Mouse (Mus musculus): ENCODE results near the gene Cbx2.
A peak's percentile ranks its signal among the peaks of the same experiment; 100 is the strongest.

Gene Cbx2

GRCm38 (mm10) chr11:119017506-119017905, 5.3 kb upstream of the Cbx2 start:
- DNase-seq (ENCODE audit: low spot score), result no peak

DNA sequence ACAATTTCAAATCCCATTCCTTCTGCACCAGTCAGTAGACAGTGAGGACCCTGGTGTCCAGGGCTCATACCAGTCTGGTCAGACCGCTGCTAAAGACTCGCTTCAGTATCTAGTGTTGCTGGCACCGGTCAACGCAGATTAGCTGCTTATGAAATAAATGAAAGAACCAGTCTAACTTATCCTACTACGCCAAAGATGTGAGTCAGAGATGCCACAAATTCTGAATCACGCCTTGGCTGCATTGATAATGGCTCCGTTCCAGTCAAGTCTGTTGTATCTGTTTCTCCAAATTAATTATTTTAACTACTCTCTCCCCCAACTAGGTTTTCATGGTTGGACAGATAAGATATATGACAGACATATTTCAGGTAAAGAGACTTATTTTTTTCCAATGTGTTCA, 1.6 kb upstream of the Cbx2 start:
- peak; percentile 22 for DNase-seq (ENCODE audit: low spot score)

DNA sequence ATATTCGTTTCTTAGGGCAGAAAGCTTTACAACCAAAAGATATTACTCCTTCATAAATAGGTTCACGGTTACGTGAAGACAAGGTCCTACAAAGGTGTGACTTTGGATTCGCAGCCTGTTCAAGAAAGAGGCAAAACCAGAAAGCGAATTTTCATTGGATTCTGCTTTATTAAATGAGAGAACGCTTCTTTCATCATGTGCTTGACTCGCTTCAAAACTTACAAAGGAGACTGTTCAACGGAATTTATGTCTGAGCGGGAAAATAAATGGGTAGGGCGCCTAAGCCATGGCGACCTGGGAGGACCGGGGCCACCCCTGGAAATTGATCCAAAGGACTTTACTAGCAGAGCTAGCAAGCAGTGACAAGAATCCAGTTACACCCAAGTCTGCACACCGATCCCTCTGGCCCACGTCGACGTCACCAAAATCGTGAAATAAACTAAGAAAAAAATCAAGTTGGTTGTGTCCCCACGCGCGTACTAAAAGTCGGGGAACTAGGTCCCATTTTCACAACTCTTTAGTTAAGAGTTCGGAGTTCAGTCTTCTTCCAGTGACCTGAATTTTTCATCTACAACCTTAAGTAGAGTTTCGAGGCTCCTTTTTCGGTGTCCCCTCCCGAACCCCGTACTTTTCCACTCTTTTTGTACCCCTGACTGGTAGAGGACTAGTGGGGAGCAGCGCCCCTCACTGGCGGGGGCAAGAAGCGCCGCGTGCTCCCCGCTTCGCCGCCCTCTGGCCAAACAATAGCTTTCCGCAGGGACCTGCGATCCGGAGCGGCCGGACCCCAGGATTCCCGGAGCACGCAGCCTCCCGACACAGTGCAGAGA, 481 bp upstream of the Cbx2 start:
- DNase-seq (ENCODE audit: low spot score), result no peak

DNA sequence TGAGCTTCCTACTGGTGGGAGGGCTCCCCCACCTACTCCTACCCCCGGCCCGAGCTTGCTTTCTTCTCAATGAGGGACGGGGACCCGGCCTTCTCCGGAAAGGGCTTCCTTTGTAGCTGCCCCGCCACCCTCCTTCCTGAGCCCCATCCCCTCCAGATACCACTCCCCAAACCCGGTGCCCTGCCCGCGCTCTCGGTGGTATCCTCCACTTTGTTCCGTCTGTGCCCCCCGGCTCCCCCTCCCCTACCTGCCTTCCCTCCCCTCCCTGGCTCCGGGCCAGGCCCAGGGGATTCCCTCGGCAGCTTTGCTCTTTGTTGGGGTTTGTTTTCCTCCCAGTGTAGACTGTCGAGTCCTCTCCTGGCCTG, 836 bp downstream of the Cbx2 start:
- DNase-seq (ENCODE audit: low spot score), result no peak

GRCm38 (mm10) chr11:119024260-119024659, 1.5 kb downstream of the Cbx2 start:
- no peak for DNase-seq (ENCODE audit: low spot score)

DNA sequence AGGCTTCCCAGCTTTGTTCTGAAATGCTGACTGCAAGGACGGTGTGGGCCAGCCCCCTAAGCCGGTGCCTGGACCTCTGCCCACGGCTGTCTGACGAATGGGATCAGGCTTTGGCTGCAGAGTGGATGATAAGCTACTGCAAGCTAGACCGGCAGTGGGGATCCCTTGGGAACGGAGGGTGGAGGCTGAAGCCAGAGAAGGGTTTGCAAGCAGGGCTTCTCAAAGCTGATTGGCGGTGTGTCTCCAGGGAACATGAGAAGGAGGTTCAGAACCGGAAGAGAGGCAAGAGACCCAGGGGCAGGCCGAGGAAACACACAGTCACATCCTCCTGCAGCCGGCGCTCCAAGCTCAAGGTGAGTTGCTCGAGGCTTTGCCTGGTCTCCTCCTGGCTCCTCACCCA, 3.4 kb downstream of the Cbx2 start:
- no peak for DNase-seq (ENCODE audit: low spot score)

- DNase-seq (ENCODE audit: low spot score), result peak; percentile 87
These were observed 11.3 kb downstream of the Cbx2 start for GRCm38 (mm10) chr11:119033874-119034558.

- no peak for DNase-seq (ENCODE audit: low spot score)
These were observed 11.9 kb downstream of the Cbx2 start for GRCm38 (mm10) chr11:119034635-119035034.

DNA sequence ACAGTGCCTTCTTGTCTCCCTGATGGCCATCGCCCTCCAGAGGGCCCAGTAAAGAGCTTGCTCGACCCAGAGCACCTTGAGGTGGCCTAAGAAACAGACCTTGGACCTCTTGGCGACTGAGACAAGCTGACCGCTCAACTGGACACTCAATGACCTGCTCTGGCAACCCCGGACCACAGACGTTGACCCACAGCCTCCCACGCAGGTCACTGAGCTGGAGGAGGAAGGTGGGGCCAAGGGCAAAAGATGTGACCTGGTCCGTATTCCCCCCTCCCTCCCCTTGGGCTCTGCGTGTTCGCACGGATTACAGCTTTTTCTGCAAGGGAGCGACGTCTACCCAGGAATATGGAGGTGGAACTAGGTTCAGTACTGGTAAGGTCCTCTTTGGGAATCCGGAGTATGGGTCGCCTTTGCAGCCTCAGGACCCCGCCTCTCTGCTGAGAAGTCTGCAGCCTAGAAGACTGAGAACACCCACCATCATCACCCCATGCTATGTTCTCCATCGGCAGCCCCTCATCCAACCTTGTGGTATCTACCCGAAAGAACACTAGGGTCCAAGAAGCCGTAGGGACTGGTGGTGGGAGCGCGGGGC, 12.4 kb downstream of the Cbx2 start:
- DNase-seq (ENCODE audit: low spot score), result no peak

GRCm38 (mm10) chr11:119035686-119036165, 13.0 kb downstream of the Cbx2 start:
- no peak for DNase-seq (ENCODE audit: low spot score)

- no peak for DNase-seq (ENCODE audit: low spot score)
These were observed 13.7 kb downstream of the Cbx2 start for GRCm38 (mm10) chr11:119036447-119036846.

GRCm38 (mm10) chr11:119036934-119037779, 14.4 kb downstream of the Cbx2 start:
- no peak for DNase-seq (ENCODE audit: low spot score)

DNA sequence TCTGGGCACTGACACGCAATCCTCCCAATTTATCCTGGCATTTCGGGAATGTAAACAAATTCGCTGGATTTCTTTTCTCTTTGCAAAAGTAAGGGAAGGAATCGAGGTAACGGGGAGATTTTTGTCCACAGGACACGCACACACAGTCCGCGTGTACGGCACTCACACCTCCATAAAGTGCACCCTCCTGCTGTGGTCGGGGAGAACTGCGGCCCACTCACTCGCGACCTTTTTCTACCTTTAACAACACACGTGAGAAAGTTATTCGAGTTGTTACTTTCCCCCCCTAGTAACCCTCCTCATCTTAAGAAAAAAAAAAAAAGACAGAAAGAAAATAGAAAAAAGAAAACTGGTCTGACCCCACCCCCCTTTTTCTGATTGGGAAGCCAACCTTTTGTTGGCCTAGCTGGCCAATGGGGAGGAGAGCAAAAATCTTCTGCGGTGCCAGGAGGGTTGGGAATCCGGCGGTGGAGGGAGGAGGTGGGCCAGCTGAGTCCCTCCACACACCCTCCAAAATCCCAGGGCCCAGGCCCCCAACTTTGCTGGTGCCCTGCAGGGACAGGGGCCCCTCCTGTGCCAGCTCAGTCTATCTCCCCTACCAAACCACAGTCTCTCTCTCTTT, 15.1 kb downstream of the Cbx2 start:
- no peak for DNase-seq (ENCODE audit: low spot score)

DNA sequence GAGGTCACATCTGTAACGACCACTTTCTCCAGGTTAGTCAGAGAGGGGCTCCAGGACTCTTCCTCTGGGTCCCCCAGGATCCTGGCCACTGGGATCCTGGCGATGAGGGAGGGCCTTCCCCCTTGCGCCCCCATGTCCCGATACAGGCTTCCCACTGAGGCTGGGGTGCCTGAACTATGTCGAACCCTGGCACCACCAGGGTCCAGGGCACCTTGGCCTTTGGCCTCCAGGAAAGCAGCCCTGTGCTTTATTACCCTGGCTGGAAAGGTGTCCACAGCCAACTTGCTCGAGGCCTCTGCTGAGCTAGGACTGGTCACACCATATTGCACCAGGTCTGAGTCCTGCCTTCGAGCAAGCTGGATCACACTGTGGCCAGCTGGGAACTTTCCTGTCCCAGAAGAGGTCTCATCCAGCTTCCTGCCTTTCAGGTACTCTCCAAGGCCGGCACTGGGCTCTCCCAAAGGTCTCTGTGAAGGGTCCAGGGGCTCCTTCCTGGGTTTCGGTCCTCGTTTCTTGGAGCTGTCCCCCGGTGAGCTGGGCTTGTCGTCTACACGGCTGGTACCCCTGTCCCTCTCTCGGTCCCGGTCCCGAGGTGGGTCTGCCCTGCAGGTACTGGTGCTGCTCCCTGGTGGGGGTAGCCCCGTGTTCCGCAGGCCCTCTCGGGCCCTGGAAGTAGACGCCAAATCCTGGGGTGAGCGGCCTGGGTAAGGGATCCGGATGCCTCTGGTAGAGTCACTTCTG, 16.2 kb downstream of the Cbx2 start:
- DNase-seq (ENCODE audit: low spot score), result no peak

DNA sequence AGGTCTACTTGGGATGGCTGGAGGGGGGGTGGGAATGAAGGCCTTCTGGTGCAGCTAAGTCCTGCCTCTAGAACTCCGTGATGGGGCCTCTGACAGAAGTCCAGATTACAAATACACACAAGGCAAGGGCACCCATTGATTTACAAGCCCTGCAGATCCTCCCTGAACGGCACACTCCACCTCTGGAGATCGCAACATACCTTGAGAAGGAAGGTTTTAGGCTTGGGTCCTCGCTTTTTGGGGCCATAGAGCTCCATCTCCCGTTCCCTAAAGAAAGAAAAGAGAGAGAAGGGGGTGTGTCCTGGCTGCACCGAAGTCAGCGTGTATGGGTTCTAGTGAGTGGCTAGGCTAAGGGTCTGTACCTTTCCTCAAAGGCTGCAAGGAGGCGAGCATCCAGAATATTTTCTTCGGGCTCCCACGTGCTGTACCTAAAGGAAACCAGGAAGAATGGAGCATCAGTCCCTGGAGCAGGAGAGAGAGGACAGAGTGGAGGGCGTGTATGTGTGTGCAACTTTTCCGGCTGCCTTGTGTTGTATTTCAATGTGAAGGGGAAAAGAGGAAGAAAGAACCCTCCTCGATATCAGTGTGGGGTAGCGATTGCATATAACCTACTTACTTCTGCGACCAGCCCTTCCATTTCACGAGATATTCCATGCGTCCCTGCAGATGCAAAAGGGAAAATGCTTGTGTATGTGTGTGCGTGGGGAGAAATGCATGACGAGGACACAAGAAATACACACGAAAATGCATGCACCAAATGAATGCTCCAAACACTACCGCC, 17.2 kb downstream of the Cbx2 start:
- DNase-seq (ENCODE audit: low spot score), result no peak

DNA sequence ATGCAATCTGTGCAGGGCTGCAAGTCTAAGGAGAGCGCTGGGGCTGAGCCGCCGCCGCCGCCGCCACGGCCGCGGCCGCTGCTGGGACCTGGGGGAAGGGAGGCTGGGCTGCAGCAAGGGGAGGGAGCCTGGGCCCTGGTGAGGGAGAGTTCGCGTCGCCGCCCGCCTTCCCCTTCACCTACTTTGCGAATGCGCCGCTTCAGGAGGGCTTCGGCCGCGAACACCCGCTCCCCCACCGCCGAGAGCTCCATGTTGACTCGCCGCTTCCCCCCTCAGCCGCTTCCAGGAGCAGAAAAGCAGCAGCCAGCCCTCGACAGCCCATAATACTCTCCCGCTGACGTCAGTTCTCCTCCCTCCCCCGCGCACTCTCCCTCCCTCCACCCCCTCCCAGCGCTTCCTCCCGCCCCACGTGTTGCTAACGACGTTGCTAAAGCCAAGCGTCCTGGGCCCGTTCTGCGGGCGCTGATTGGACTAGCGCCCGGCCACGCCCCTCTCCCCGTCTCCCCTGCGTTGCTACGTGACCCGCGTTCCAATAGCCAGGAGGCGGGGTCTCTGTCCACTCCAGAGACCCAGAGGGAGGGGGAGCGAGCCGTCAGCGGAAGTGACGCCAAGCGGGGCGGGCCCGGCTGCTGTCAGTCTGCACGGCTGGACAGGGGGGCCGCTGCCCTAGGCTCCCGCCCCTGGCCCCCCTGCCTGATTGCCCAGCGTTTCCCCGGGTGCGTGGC, 18.0 kb downstream of the Cbx2 start, which contains the start of gene Cbx8:
TSS of gene Cbx8 (minus strand) at position 370 of the 725 bp plus-strand sequence.
- DNase-seq (ENCODE audit: low spot score), result peak; percentile 99

- DNase-seq (ENCODE audit: low spot score), result no peak
These were observed 18.6 kb downstream of the Cbx2 start for GRCm38 (mm10) chr11:119041325-119041716.

- no peak for DNase-seq (ENCODE audit: low spot score)
These were observed 19.1 kb downstream of the Cbx2 start for GRCm38 (mm10) chr11:119041750-119042465.

Data from lung, postnatal 25 days (tissue).